Mouse (Mus musculus): ENCODE measurements at regions not wholly inside any gene's neighbourhood (a gene's known extent, or its start where the extent isn't known, plus 50 kb on each side); places are given as distances from the start of the nearest gene placed in this dataset.

- TF ChIP-seq CTCF (IDR thresholded peaks at IDR 0.05; ENCODE audit: low read depth, low read length) (no peak), EP300 (IDR thresholded peaks at IDR 0.05; ENCODE audit: insufficient read depth, low read depth, low read length) (no peak)
Measured at GRCm38 (mm10) chr15:31721019-31721418, 119.4 kb downstream of the Fam173b start.
